Mouse (Mus musculus) midbrain, embryonic 11.5 days (tissue): Measurements from ENCODE around the gene 2210011C24Rik. TPM values are rescaled to one million over a fixed set of nuclear protein-coding genes. Genes with fewer than 3 reads are reported as not detected.
"Not testable (repeated sequence)": the region's sequence is repeated elsewhere in the genome, so short reads cannot be mapped to it uniquely, and the experiment has no call there.

ENCODE experiments used
- ATAC-seq: fragments of 200-750 bp; cut with Nextera tagmentation; 2 replicates; pipeline ENCODE4 v1.8.0; 2017; ENCODE audit warnings: moderate TSS enrichment, moderate library complexity; ENCODE audit not compliant: low FRiP score
- DNase-seq: peaks from one replicate; pipeline ENCODE4 v3.0.0; 2015; ENCODE audit warnings: low spot score; ENCODE audit errors: missing footprints
- H3K27ac ChIP-seq: fragments of 300-500 bp; sonication (generic); 2 replicates; pipeline ENCODE4 v1.5.1; 2014; ENCODE audit warnings: low read depth, low read length
- H3K27me3 ChIP-seq: fragments of 300-500 bp; sonication (generic); 2 replicates; pipeline ENCODE4 v1.6.1; 2014; ENCODE audit warnings: mild to moderate bottlenecking, low read length, moderate library complexity, mixed read lengths; ENCODE audit not compliant: control insufficient read depth, insufficient read depth
- H3K36me3 ChIP-seq: fragments of 300-500 bp; sonication (generic); 2 replicates; pipeline ENCODE4 v1.6.1; 2014; ENCODE audit warnings: mild to moderate bottlenecking, low read length, moderate library complexity, mixed read lengths; ENCODE audit not compliant: control insufficient read depth, insufficient read depth
- H3K4me1 ChIP-seq: fragments of 300-500 bp; sonication (generic); 2 replicates; pipeline ENCODE4 v1.6.1; 2014; ENCODE audit warnings: low read length; ENCODE audit not compliant: control insufficient read depth, insufficient read depth
- H3K4me2 ChIP-seq: fragments of 300-500 bp; sonication (generic); 2 replicates; pipeline ENCODE4 v1.6.1; 2014; ENCODE audit warnings: mild to moderate bottlenecking, moderate library complexity
- H3K4me3 ChIP-seq: fragments of 300-500 bp; sonication (generic); 2 replicates; pipeline ENCODE4 v1.5.1; 2014; ENCODE audit warnings: low read depth, low read length
- H3K9ac ChIP-seq: fragments of 300-500 bp; sonication (generic); 2 replicates; pipeline ENCODE4 v1.6.1; 2014; ENCODE audit warnings: low read length
- H3K9me3 ChIP-seq: fragments of 300-500 bp; sonication (generic); 2 replicates; pipeline ENCODE4 v1.6.1; 2016; ENCODE audit warnings: low read length; ENCODE audit not compliant: control insufficient read depth
- WGBS: fragments of 180-500 bp; shearing (Covaris S2); extraction: QIAGEN DNeasy Blood & Tissue Kit; methylation state at CpG from one replicate; pipeline ENCODE4 v1.1.7; 2014; 5-methylcytosine and 5-hydroxymethylcytosine counted together
- polyA plus RNA-seq: library from polyadenylated mRNA; unstranded; fragments of >200 nt; fragmentation: Nextera tagmentation; extraction: Ambion mirVana; gene quantifications from 2 replicates; pipeline ENCODE4 v1.2.1, GENCODE M21; 2014

2210011C24Rik gene
- polyA plus RNA-seq, 1 experiment from 2014 or later, result not detected

DNA sequence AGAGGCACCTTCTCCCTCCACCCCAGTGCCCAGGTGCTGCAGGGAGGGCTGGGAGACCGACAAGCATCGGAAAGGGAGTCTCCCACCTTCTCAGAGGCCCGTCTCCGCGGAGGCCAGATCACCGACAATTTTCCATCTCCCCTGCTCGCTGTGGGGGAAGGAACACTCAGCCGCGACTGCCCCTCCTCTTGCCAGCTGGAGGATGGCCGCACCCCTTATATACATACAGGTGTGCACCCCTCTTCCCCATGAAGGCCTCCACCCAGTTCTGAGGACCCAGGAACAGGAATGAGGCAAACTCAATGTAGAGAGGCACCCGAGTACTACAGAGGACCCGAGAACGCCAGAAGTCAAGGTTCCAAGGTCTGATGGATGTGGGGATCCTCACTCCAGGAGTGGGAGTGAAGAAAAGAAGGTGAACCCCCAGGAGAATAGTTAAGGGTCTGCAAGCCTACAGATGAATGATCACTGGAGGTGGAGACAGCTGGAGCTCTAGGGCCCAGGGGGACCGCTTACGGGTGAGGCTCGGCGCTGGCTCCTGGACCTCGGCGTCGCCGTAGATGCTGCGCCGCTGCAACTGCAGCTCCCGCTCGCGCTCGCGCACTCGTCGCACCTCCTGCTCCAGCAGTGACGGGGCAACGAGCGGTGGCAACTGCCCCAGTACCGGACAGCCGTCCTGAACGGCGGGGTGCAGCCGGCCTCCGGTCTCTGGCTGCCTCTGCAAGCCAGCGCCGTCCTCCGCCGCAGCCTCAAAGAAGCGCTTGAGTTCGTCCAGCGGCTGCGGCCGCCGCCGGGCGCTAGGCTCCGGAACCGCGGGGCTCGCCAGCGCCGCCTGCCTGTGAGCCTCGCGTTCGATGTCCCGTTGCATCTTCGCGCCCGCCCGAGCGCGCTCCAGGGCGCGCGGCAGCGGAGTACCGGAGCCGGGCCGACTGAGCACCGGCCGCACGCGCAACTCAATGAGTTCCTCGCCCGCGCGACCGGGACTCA is 1.1 kb downstream of the 2210011C24Rik start:
- WGBS, result 1% methylated on average over 83 of the region's 83 CpGs
- Histone ChIP-seq H3K9me3 (no peaks in the 10 kb centered on the region), H3K4me1 (peaks cover 19% of the 10 kb centered on the region), H3K36me3 (no peaks in the 10 kb centered on the region), H3K4me2 (peak overlapping the region; percentile 88), H3K27ac (no peak overlapping the region), H3K9ac (peak overlapping the region; percentile 54), H3K4me3 (peak overlapping the region; percentile 47), H3K27me3 (peaks cover 38% of the 10 kb centered on the region)
- DNase-seq (peak; percentile 98), ATAC-seq (peak; percentile 64)

DNA sequence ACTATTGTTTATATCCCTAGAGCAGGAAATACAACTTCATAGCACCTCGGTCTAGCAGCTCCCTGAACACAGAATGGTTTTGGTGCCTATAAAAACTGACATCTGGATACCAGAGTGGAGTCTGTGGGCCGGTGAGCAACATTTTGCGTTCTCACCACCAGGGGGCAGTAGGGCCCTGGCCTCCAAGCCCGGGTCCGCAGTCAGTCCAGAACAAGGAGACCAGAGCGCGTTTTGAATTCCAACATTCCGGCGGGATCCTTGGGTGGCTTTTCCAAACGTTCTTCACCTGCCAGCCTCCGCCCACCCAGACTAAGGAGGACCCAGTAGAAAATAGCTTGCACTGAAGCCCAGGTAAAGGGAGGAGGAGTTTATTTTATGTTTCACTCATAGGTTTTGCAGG is 2.1 kb downstream of the 2210011C24Rik start:
- no peak overlapping the region for H3K9ac ChIP-seq
- WGBS, result 2% methylated on average over 11 of the region's 11 CpGs
- H3K36me3 ChIP-seq, result no peaks in the 10 kb centered on the region
- peak; percentile 33; the same call in 1 of the 2 replicates for ATAC-seq
- no peak overlapping the region for H3K4me3 ChIP-seq
- H3K4me2 ChIP-seq, result no peak overlapping the region
- peak; percentile 99 for DNase-seq
- H3K9me3 ChIP-seq, result no peaks in the 10 kb centered on the region
- peaks cover 38% of the 10 kb centered on the region for H3K27me3 ChIP-seq
- peaks cover 22% of the 10 kb centered on the region for H3K4me1 ChIP-seq
- H3K27ac ChIP-seq, result no peak overlapping the region

DNA sequence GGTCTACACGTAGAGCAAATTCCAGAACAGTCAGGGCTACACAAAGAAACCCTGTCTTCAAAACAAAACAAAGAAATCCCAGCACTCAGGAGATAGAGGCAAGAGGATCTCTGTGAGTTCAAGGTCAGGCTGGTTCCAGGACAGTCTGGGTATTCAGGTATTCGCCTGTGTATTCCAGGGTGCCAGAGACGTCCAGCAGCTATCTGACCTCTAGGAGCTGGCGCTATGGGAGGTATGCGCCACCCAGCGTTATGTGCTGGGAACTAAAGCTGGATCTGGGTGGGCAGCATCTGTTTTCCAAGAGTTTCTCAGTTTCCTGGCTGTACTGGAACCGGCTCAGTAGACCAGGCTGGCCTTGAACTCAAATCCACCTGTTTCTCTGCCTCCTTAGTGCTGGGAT is 3.6 kb downstream of the 2210011C24Rik start:
- no peak overlapping the region for H3K9ac ChIP-seq
- 34% methylated on average over 7 of the region's 7 CpGs for WGBS
- no peak overlapping the region for H3K27ac ChIP-seq
- no peaks in the 10 kb centered on the region for H3K36me3 ChIP-seq
- H3K4me2 ChIP-seq, result no peak overlapping the region
- H3K27me3 ChIP-seq, result peaks cover 35% of the 10 kb centered on the region
- H3K4me3 ChIP-seq, result no peak overlapping the region
- DNase-seq, result no peak
- H3K4me1 ChIP-seq, result peaks cover 28% of the 10 kb centered on the region
- ATAC-seq, result no peak
- H3K9me3 ChIP-seq, result no peaks in the 10 kb centered on the region

DNA sequence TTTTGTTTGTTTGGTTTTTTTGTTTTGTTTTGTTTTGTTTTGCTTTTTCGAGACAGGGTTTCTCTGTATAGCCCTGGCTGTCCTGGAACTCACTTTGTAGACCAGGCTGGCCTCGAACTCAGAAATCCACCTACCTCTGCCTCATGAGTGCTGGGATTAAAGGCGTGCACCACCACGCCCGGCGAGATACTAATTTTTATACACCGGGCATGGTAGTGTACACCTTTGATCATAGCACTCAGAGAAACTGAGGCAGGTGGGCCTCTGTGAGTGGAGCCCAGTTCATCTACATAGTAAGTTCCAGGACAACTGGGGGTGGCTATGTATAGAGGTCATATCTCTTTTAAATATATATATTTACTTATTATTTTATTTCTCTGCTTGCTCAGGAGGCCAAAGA is 6.5 kb downstream of the 2210011C24Rik start:
- H3K9ac ChIP-seq, DNase-seq, H3K9me3 ChIP-seq, ATAC-seq, H3K27ac ChIP-seq, H3K36me3 ChIP-seq, H3K4me2 ChIP-seq, H3K4me3 ChIP-seq: not testable (repeated sequence)
- 92% methylated on average over 7 of the region's 7 CpGs for WGBS
- peaks cover 24% of the 10 kb centered on the region for H3K27me3 ChIP-seq
- peaks cover 12% of the 10 kb centered on the region for H3K4me1 ChIP-seq

DNA sequence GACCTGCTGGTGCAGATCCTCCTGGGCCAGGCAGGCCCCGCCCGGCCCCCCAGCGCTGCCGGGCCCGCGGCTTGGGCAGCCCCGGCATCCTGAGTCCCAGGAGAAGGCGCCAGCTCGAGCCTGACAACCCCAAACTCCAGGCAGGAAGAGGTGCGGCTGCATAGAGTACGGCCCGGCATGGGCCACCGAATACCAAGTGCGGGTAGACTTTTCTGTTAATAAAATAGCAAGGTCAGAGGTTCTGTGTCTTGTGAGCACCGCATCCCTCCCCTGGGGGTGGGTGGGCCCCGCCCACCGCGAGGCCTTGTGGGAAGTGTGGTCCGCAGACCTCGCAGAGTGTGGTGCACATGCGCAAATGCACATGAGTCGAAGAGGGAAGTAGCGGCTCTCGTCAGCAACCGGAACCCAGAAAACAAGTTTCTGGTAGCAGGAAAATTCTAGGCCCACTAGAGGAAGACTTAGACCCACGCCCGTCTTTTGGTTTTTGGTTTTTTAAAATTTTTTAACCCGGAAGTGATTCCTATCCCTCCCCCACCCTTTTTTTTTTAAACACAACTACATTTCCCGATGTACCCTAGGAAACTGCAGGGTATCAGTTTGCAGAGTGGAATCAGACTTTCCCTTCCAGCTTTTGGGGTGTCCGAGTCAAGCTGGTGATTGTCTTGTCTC is 7.3 kb downstream of the 2210011C24Rik start:
- peaks cover 25% of the 10 kb centered on the region for H3K27me3 ChIP-seq
- H3K4me2 ChIP-seq, result peak overlapping the region; percentile 72
- peaks cover 12% of the 10 kb centered on the region for H3K4me1 ChIP-seq
- H3K36me3 ChIP-seq, result peaks cover 2% of the 10 kb centered on the region; the same call in 1 of the 2 replicates
- H3K9me3 ChIP-seq, result no peaks in the 10 kb centered on the region
- peak; percentile 99 for DNase-seq
- H3K4me3 ChIP-seq, result peak overlapping the region; percentile 51
- peak; percentile 90 for ATAC-seq
- 0 out of 2 replicates have a peak overlapping the region, but pooled peaks have one; percentile 15 for H3K27ac ChIP-seq
- under 1% methylated on average over 30 of the region's 30 CpGs for WGBS
- H3K9ac ChIP-seq, result peak overlapping the region; percentile 67

DNA sequence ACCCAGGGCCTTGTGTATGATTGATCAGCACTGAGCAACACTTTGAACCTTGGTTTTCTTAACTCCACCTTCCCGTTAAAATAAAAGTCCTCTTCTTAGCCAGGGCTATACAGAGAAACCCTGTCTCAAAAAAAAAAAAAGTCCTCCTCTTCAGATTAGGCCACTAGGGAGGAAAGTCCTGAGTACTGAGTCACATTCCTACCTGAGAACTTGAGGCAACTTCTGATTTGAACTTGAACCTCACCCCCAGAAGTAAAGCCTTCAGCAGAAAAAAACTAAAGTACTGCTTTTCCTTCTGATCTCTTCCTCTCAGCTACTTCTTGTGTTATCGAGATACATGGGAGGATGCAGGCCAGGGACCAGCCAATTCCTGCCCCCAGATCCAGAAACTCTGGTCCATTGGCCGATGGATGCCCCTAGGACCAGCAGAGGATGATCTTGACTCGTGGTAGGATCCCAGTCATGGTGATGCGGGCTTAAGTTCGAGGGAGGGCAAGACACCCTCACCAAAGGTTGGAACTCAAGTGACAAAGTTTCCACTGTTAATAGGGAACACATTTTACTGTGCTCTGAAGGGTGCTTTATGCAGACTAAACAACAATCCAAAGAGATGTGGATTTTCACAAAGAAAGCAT is 8.2 kb downstream of the 2210011C24Rik start:
- Histone ChIP-seq H3K4me1 (peaks cover 19% of the 10 kb centered on the region), H3K27me3 (peaks cover 28% of the 10 kb centered on the region), H3K9ac (no peak overlapping the region), H3K36me3 (peaks cover 4% of the 10 kb centered on the region; the same call in 1 of the 2 replicates), H3K9me3 (no peaks in the 10 kb centered on the region), H3K4me3 (peak overlapping the region; percentile 51; the same call in 1 of the 2 replicates), H3K27ac (no peak overlapping the region), H3K4me2 (peak overlapping the region; percentile 72)
- DNase-seq (no peak), ATAC-seq (no peak)
- WGBS, result 71% methylated on average over 6 of the region's 6 CpGs

DNA sequence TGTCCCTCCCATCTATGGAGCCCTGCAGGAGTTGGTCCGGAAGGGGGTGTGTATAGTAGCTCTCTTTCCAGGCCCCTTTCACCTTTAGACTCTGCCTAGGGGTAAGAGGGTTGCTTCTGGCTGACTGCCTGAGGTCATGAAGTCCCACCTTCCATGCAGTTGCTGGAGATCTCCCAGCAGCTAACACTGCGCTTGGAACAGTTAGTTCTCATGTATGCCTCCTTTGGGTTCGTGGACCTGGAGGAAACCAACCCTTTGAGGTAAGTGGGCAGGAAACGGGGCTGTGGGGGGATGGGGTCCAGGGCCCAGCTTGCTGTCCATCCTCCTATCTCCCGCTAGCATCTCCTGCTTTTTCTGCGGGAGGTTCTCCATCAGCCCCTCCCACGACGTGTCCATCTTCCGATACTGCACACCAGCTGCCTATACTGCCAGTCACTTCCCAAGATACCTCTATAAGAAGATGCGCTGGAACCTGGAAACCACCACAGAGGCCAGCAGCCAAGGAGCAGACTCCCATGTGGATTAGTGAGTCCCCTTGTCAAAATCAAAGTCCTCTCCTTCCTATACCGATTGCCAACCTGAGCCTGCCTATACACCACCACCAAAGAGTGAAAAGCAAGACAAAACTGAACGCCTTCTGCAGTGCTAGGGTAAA is 8.9 kb downstream of the 2210011C24Rik start:
- no peak overlapping the region for H3K4me3 ChIP-seq
- peaks cover 28% of the 10 kb centered on the region for H3K27me3 ChIP-seq
- H3K4me1 ChIP-seq, result peaks cover 22% of the 10 kb centered on the region
- H3K36me3 ChIP-seq, result peaks cover 4% of the 10 kb centered on the region; the same call in 1 of the 2 replicates
- no peak for ATAC-seq
- no peak overlapping the region for H3K9ac ChIP-seq
- H3K9me3 ChIP-seq, result no peaks in the 10 kb centered on the region
- DNase-seq, result no peak
- H3K4me2 ChIP-seq, result no peak overlapping the region
- H3K27ac ChIP-seq, result no peak overlapping the region
- 55% methylated on average over 12 of the region's 12 CpGs for WGBS

DNA sequence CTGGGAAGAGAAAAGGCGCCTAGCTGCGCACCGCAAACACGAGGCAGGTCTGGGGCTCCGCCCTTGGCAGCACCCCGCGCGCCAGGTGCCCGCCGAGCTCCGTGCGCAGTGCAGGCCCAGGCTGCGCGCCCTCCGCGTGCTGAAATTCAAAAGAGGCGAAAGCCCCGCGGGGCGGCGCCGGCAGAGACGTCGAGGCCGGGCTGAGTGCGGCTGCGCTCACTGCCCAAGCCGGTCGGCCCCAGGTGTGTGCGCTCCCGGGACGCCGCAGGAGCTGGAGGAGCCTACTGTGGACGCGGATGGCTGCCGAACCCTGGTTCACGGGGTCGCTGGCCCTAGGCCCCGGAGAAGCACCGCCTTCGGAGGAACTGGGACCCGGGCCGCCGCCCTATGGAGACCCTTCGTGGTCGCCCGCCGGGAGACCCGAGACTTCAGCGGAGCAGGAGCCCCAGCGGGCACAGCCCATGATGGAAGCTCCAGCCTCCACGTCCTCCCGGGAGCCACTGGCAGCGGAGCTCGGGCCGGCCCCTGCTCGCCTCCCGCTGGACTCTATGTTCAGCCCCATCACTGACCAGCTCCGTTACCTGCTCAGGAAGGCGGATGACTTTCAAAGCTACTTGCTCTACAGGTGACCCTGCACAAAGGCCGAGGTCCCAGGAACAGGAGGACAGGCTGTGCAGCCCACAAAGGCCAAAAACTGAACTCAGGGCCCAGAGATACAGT is 10.5 kb downstream of the 2210011C24Rik start, which contains the start of gene 1700067K01Rik:
TSS of gene 1700067K01Rik (plus strand) at position 222 of the 720 bp plus-strand sequence.
- no peak for ATAC-seq
- H3K4me1 ChIP-seq, result peaks cover 22% of the 10 kb centered on the region

More for the DNA sequence above, 10.5 kb downstream of the 2210011C24Rik start, which contains the start of gene 1700067K01Rik:
- Histone ChIP-seq H3K4me2 (peak within 1 kb of the TSS; percentile 12; the same call in 1 of the 2 replicates), H3K36me3 (peaks cover 4% of the 10 kb centered on the region; the same call in 1 of the 2 replicates), H3K27me3 (peaks cover 28% of the 10 kb centered on the region), H3K4me3 (0 out of 2 replicates have a peak within 1 kb of the TSS, but pooled peaks have one; percentile 4), H3K9me3 (no peaks in the 10 kb centered on the region), H3K27ac (no peak within 1 kb of the TSS), H3K9ac (peak within 1 kb of the TSS; percentile 17; the same call in 1 of the 2 replicates)
- DNase-seq, result peak; percentile 90
- 15% methylated on average over 60 of the region's 61 CpGs for WGBS
